Mouse (Mus musculus) midbrain, embryonic 14.5 days (tissue): ENCODE measurements around the gene Cep55. TPM values are rescaled to one million over a fixed set of nuclear protein-coding genes. Genes with fewer than 3 reads are reported as not detected.

ENCODE experiments used
- ATAC-seq: fragments of 200-750 bp; cut with Nextera tagmentation; 2 replicates; pipeline ENCODE4 v1.8.0; 2017; ENCODE audit warnings: moderate number of reproducible peaks, moderate library complexity; ENCODE audit not compliant: low FRiP score, low TSS enrichment
- DNase-seq: peaks from one replicate; pipeline ENCODE4 v3.0.0-alpha.2; 2015
- H3K27ac ChIP-seq: fragments of 300-500 bp; sonication (generic); replicated peaks from 2 replicates; pipeline ENCODE4 v1.5.1; 2014; ENCODE audit warnings: mild to moderate bottlenecking, low read depth, low read length, moderate library complexity
- H3K27me3 ChIP-seq: fragments of 300-500 bp; sonication (generic); 2 replicates; pipeline ENCODE4 v1.6.1; 2014; ENCODE audit warnings: low read length, control low read depth, mixed read lengths; ENCODE audit not compliant: control insufficient read depth, insufficient read depth
- H3K36me3 ChIP-seq: fragments of 300-500 bp; sonication (generic); 2 replicates; pipeline ENCODE4 v1.6.1; 2014; ENCODE audit warnings: low read length, control low read depth; ENCODE audit not compliant: control insufficient read depth, insufficient read depth
- H3K4me1 ChIP-seq: fragments of 300-500 bp; sonication (generic); 2 replicates; pipeline ENCODE4 v1.6.1; 2014; ENCODE audit warnings: mild to moderate bottlenecking, antibody characterized with exemption, low read length, control low read depth; ENCODE audit not compliant: control insufficient read depth, insufficient read depth
- H3K4me2 ChIP-seq: fragments of 300-500 bp; sonication (generic); 2 replicates; pipeline ENCODE4 v1.6.1; 2014; ENCODE audit warnings: mild to moderate bottlenecking, low read length, moderate library complexity
- H3K4me3 ChIP-seq: fragments of 300-500 bp; sonication (generic); replicated peaks from 2 replicates; pipeline ENCODE4 v1.5.1; 2014; ENCODE audit warnings: low read depth, low read length
- H3K9ac ChIP-seq: fragments of 300-500 bp; sonication (generic); replicated peaks from 2 replicates; pipeline ENCODE4 v1.6.1; 2014; ENCODE audit warnings: mild to moderate bottlenecking, low read length, moderate library complexity
- H3K9me3 ChIP-seq: fragments of 300-500 bp; sonication (generic); 2 replicates; pipeline ENCODE4 v1.6.1; 2016; ENCODE audit warnings: low read length, control low read depth, mixed read lengths; ENCODE audit not compliant: control insufficient read depth
- WGBS: fragments of 180-500 bp; shearing (Covaris S2); extraction: QIAGEN DNeasy Blood & Tissue Kit; methylation state at CpG from one replicate; pipeline ENCODE4 v1.1.7; 2014; 5-methylcytosine and 5-hydroxymethylcytosine counted together
- polyA plus RNA-seq: library from polyadenylated mRNA; unstranded; fragments of >200 nt; fragmentation: Nextera tagmentation; extraction: Ambion mirVana; gene quantifications from 2 replicates; pipeline ENCODE4 v1.2.1, GENCODE M21; 2014

Gene Cep55
- polyA plus RNA-seq, 1 experiment from 2014 or later: 10.0 TPM

- WGBS: 88% methylated on average over 2 of the region's 2 CpGs
These were observed 20.1 kb upstream of the Cep55 start for GRCm38 (mm10) chr19:38034696-38035095.

DNA sequence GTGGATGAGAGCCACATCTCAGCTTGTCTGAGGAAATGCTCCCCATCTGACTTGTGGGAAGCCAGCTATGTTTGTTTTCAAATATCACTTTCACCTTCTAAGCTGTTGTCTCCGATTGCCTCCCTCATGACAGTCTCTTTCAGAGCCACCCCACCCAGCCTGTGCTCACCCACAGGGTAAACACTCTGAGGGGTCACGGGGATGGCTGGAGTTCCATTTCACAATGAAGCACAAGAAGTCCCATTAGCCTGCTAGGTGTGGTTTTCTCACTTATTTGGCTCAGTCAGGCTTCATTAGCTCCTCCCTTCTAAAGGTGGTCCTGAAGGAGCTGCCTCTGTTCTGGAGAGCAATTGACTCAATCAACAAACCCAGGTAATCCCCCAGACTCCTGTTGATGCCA is 19.0 kb upstream of the Cep55 start:
- no peaks in the 10 kb centered on the region for H3K4me1 ChIP-seq
- no peaks in the 10 kb centered on the region for H3K9me3 ChIP-seq
- no peak overlapping the region for H3K27ac ChIP-seq
- no peaks in the 10 kb centered on the region for H3K36me3 ChIP-seq
- no peak overlapping the region for H3K4me3 ChIP-seq
- DNase-seq: no peak
- WGBS: 78% methylated on average over 2 of the region's 2 CpGs
- no peak overlapping the region for H3K4me2 ChIP-seq
- H3K27me3 ChIP-seq: no peaks in the 10 kb centered on the region
- ATAC-seq: no peak
- H3K9ac ChIP-seq: no peak overlapping the region

More at GRCm38 (mm10) chr19:38034696-38035095, 20.1 kb upstream of the Cep55 start:
- H3K4me2 ChIP-seq: no peak overlapping the region
- no peaks in the 10 kb centered on the region for H3K4me1 ChIP-seq
- H3K27me3 ChIP-seq: no peaks in the 10 kb centered on the region
- H3K9me3 ChIP-seq: no peaks in the 10 kb centered on the region
- DNase-seq: no peak
- H3K27ac ChIP-seq: no peak overlapping the region
- H3K9ac ChIP-seq: no peak overlapping the region
- no peak for ATAC-seq
- no peaks in the 10 kb centered on the region for H3K36me3 ChIP-seq
- no peak overlapping the region for H3K4me3 ChIP-seq

GRCm38 (mm10) chr19:38038267-38038666 is 16.5 kb upstream of the Cep55 start:
- Histone ChIP-seq H3K4me2 (no peak overlapping the region), H3K4me1 (no peaks in the 10 kb centered on the region), H3K9ac (no peak overlapping the region), H3K27me3 (peaks cover 16% of the 10 kb centered on the region), H3K4me3 (no peak overlapping the region), H3K9me3 (no peaks in the 10 kb centered on the region), H3K36me3 (no peaks in the 10 kb centered on the region), H3K27ac (no peak overlapping the region)
- 90% methylated on average over 2 of the region's 2 CpGs for WGBS
- DNase-seq (no peak), ATAC-seq (no peak)

DNA sequence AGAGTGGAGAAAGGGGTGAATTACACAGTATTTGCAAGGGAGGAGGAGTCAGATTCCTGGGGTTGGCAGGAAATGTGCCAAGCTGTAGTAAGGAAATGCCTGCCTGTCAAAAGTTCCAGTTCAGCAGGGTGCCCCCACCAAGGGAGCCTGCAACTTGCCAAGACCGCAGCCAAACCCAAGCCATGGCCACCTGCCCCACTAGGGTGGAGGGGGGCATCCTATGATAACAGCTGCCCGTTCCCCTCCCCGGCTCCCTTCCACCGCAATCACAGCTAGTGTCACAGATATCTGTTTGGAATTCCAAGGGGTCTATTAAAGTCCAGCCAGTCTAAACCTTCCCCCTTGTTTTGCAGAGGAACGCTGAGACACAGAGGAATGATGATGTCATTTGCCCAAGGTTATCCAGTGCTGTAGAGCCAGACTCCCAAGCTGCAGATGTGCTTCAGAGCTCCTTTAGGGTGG is 12.5 kb upstream of the Cep55 start:
- DNase-seq: no peak
- H3K9me3 ChIP-seq: no peaks in the 10 kb centered on the region
- H3K27ac ChIP-seq: no peak overlapping the region
- ATAC-seq: no peak
- H3K4me2 ChIP-seq: no peak overlapping the region
- H3K27me3 ChIP-seq: peaks cover 17% of the 10 kb centered on the region
- no peaks in the 10 kb centered on the region for H3K36me3 ChIP-seq
- no peak overlapping the region for H3K4me3 ChIP-seq
- no peak overlapping the region for H3K9ac ChIP-seq
- WGBS: 56% methylated on average over 5 of the region's 5 CpGs
- no peaks in the 10 kb centered on the region for H3K4me1 ChIP-seq

DNA sequence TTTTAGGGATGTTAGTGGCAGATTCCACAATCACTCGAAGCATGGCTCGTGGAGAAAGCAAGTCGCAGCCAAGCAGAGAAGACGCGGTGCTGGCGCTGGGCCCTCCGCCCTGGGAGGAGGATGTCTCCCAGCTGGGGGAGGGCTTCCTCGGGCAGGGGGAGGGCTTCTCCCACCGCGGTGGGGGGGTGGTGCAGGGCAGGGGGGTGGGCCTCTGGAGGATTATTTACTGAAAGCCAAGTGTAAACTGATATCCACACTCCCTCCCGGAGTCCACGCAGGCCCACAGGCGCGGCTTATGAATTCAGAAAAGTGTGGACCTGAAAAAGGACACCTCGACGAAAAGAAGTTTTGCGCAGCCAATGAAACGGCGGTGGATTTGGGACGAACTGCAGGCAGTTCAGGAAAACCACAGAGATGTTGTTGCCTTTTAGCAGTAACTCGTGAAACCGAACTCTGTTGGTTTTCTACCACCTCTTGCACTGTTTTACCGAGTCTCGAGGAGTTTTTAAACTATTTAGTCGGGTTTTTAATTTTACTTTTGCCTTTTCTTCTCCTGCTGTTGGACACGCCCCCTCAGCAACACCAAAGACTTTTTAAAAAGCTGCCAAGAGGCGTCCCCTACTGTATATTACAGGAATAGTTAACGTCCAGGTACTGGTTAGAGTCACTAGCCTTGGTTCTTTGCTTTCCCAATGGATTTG is 11.4 kb upstream of the Cep55 start, which contains the start of gene Myof:
TSS of gene Myof (minus strand) at position 297 of the 701 bp plus-strand sequence.
- H3K9me3 ChIP-seq: no peaks in the 10 kb centered on the region
- H3K9ac ChIP-seq: no peak within 1 kb of the TSS; the same call in 1 of the 2 replicates
- H3K4me1 ChIP-seq: no peaks in the 10 kb centered on the region

GRCm38 (mm10) chr19:38045198-38045597 is 9.6 kb upstream of the Cep55 start:
- H3K4me1 ChIP-seq: no peaks in the 10 kb centered on the region
- H3K36me3 ChIP-seq: no peaks in the 10 kb centered on the region
- no peaks in the 10 kb centered on the region for H3K9me3 ChIP-seq
- ATAC-seq: no peak
- no peak overlapping the region for H3K4me3 ChIP-seq
- 90% methylated on average over 3 of the region's 3 CpGs for WGBS
- no peak overlapping the region for H3K27ac ChIP-seq
- DNase-seq: no peak
- no peak overlapping the region for H3K9ac ChIP-seq
- H3K4me2 ChIP-seq: no peak overlapping the region
- H3K27me3 ChIP-seq: peaks cover 17% of the 10 kb centered on the region

More for the DNA sequence above, 11.4 kb upstream of the Cep55 start, which contains the start of gene Myof:
- no peak for ATAC-seq
- H3K4me3 ChIP-seq: peak within 1 kb of the TSS; percentile 21; the same call in 1 of the 2 replicates
- peak within 1 kb of the TSS; percentile 46 for H3K4me2 ChIP-seq
- H3K36me3 ChIP-seq: no peaks in the 10 kb centered on the region
- 2% methylated on average over 28 of the region's 28 CpGs for WGBS
- peaks cover 17% of the 10 kb centered on the region for H3K27me3 ChIP-seq
- DNase-seq: peak; percentile 37
- H3K27ac ChIP-seq: no peak within 1 kb of the TSS

- Histone ChIP-seq H3K4me3 (no peak overlapping the region), H3K36me3 (no peaks in the 10 kb centered on the region), H3K9ac (no peak overlapping the region), H3K9me3 (no peaks in the 10 kb centered on the region), H3K4me2 (no peak overlapping the region), H3K27ac (no peak overlapping the region), H3K27me3 (no peaks in the 10 kb centered on the region), H3K4me1 (peaks cover 6% of the 10 kb centered on the region; the same call in 1 of the 2 replicates)
- 89% methylated on average over 1 of the region's 1 CpGs for WGBS
- DNase-seq: no peak
- ATAC-seq: no peak
These were observed 5.1 kb upstream of the Cep55 start for GRCm38 (mm10) chr19:38049686-38050085.

DNA sequence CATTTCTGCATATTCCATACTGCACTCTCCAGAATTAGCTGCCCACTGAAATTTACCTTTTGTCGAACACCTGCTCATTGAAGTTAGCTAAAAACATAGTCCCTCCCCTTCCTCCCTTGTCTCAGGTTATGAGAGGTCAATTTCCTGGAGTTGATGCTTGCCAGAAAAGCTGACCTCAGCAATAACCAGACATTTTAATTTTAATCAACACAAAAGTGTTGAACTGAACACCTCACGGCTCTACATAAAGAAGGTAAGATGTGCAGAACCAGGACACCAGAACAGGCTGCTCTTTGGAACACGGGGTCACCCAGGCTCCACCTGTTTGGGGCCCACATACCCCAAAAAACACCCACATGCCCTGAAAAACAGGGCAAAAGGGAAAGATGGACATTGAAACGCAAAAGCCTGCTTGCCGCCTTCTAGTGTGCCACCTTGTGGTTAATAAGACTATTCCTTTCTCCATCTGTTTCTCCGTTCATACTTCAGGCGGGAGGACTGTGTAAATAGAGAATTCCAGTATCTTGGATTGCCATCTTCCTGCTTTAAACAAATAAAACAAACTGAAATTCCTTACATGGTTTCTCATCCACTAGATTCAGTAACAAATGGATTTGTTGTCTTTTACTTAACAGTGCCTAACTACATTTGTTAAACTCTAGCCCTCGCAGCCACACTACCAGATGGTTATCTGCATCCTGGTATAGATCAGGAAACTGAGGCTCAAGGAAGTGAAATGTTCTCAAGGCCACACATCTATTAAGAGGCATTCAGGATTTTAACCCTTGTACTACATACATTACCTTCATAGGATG is 1.4 kb upstream of the Cep55 start:
- peak overlapping the region; percentile 85 for H3K4me2 ChIP-seq
- no peaks in the 10 kb centered on the region for H3K27me3 ChIP-seq
- ATAC-seq: no peak
- peaks cover 10% of the 10 kb centered on the region; the same call in 1 of the 2 replicates for H3K4me1 ChIP-seq
- H3K4me3 ChIP-seq: peak overlapping the region; percentile 60
- H3K36me3 ChIP-seq: no peaks in the 10 kb centered on the region
- 27% methylated on average over 8 of the region's 8 CpGs for WGBS
- peak; percentile 76 for DNase-seq
- H3K9ac ChIP-seq: peak overlapping the region; percentile 57; the same call in 1 of the 2 replicates
- no peak overlapping the region for H3K27ac ChIP-seq
- H3K9me3 ChIP-seq: no peaks in the 10 kb centered on the region
